Mouse (Mus musculus): ENCODE results near the gene Prpsap1. TPM values are rescaled to one million over a fixed set of nuclear protein-coding genes. Genes with fewer than 3 reads are reported as not detected.

Gene Prpsap1
- polyA plus RNA-seq, 1 experiment from 2014 or later, result 162 TPM

DNA sequence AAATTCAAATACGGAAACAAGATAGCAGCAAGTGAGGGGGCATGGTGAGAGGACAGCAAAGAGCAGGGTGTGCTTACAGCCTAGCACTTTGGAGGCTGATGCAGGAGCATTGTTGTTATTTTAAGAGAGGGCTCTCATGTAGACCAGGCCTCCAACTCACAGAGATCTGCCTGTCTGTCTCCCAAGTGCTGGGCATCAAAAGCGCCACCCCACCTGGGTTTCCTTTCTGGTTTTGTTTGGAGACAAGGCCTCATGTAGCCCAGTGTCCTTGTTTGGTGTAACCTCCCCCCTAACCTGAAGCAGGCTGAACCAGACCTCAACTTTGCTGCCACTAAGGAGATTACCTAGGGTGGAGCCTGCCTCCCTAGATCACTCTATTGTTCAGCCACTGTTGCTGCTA is 71.4 kb downstream of the Prpsap1 start:
- Histone ChIP-seq H3K27me3 (ENCODE audit: control insufficient read depth, insufficient read depth, low read length) (no peaks in the 10 kb centered on the region), H3K9me3 (ENCODE audit: control insufficient read depth, low read length) (no peaks in the 10 kb centered on the region), H3K9ac (no peak overlapping the region), H3K4me2 (replicated peaks) (no peak overlapping the region), H3K27ac (no peak overlapping the region), H3K4me1 (replicated peaks; ENCODE audit: control insufficient read depth, insufficient read depth, low read length) (no peaks in the 10 kb centered on the region), H3K36me3 (replicated peaks; ENCODE audit: control insufficient read depth, insufficient read depth) (no peaks in the 10 kb centered on the region), H3K4me3 (replicated peaks; ENCODE audit: low read length) (no peak overlapping the region)
- WGBS, result 88% methylated on average over 2 of the region's 2 CpGs
- ATAC-seq (ENCODE audit: low FRiP score) (no peak), DNase-seq (ENCODE audit: low spot score) (no peak)

- 77% methylated on average over 6 of the region's 6 CpGs for WGBS
- no peak overlapping the region for H3K27ac ChIP-seq
- no peak for ATAC-seq (ENCODE audit: low FRiP score)
Measured at GRCm38 (mm10) chr11:116421102-116421501, 72.9 kb downstream of the Prpsap1 start.

More at GRCm38 (mm10) chr11:116421102-116421501, 72.9 kb downstream of the Prpsap1 start:
- no peaks in the 10 kb centered on the region for H3K27me3 ChIP-seq (ENCODE audit: control insufficient read depth, insufficient read depth, low read length)
- no peaks in the 10 kb centered on the region for H3K9me3 ChIP-seq (ENCODE audit: control insufficient read depth, low read length)
- H3K36me3 ChIP-seq (replicated peaks; ENCODE audit: control insufficient read depth, insufficient read depth), result no peaks in the 10 kb centered on the region
- H3K9ac ChIP-seq, result no peak overlapping the region
- DNase-seq (ENCODE audit: low spot score), result no peak
- no peaks in the 10 kb centered on the region for H3K4me1 ChIP-seq (replicated peaks; ENCODE audit: control insufficient read depth, insufficient read depth, low read length)
- no peak overlapping the region for H3K4me3 ChIP-seq (replicated peaks; ENCODE audit: low read length)
- no peak overlapping the region for H3K4me2 ChIP-seq (replicated peaks)

Other genes starting within 250 kb of the Prpsap1 start
- 52.0 and 54.0 TPM in 2 replicates for gene Srp68, start 220.0 kb downstream of the Prpsap1 start, polyA plus RNA-seq (2014; fragmentation: Nextera tagmentation; extraction: Ambion mirVana)
- 0.55 and 0.57 TPM in 2 replicates for gene Galr2, start 213.3 kb downstream of the Prpsap1 start, polyA plus RNA-seq (2014; fragmentation: Nextera tagmentation; extraction: Ambion mirVana)
- 115 and 118 TPM in 2 replicates for gene Exoc7, start 187.0 kb downstream of the Prpsap1 start, polyA plus RNA-seq (2014; fragmentation: Nextera tagmentation; extraction: Ambion mirVana)
- 13.1 and 16.2 TPM in 2 replicates for gene Foxj1, start 158.8 kb downstream of the Prpsap1 start, polyA plus RNA-seq (2014; fragmentation: Nextera tagmentation; extraction: Ambion mirVana)
- gene Rnf157, start 81.2 kb downstream of the Prpsap1 start, polyA plus RNA-seq (2014; fragmentation: Nextera tagmentation; extraction: Ambion mirVana), result 68.5 and 75.5 TPM in 2 replicates
- gene Ubald2, start 60.1 kb downstream of the Prpsap1 start, polyA plus RNA-seq (2014; fragmentation: Nextera tagmentation; extraction: Ambion mirVana), result 61.4 and 67.6 TPM in 2 replicates
- gene Qrich2, start 28.0 kb downstream of the Prpsap1 start, polyA plus RNA-seq (2014; fragmentation: Nextera tagmentation; extraction: Ambion mirVana), result 0.09 TPM in 1 of 2 replicates, not detected in the other
- 4.0 and 4.1 TPM in 2 replicates for gene Sphk1, start 36.7 kb upstream of the Prpsap1 start, polyA plus RNA-seq (2014; fragmentation: Nextera tagmentation; extraction: Ambion mirVana)
- 27.5 and 28.5 TPM in 2 replicates for gene Ube2o, start 87.2 kb upstream of the Prpsap1 start, polyA plus RNA-seq (2014; fragmentation: Nextera tagmentation; extraction: Ambion mirVana)
- 0.15 TPM in 1 of 2 replicates, not detected in the other for gene Aanat, start 92.2 kb upstream of the Prpsap1 start, polyA plus RNA-seq (2014; fragmentation: Nextera tagmentation; extraction: Ambion mirVana)
- 1.1 and 1.2 TPM in 2 replicates for gene Rhbdf2, start 132.8 kb upstream of the Prpsap1 start, polyA plus RNA-seq (2014; fragmentation: Nextera tagmentation; extraction: Ambion mirVana)
- gene Prcd, start 159.3 kb upstream of the Prpsap1 start, polyA plus RNA-seq (2014; fragmentation: Nextera tagmentation; extraction: Ambion mirVana), result 2.8 and 3.5 TPM in 2 replicates
- 26.5 and 29.7 TPM in 2 replicates for gene Cygb, start 160.1 kb upstream of the Prpsap1 start, polyA plus RNA-seq (2014; fragmentation: Nextera tagmentation; extraction: Ambion mirVana)